Mouse (Mus musculus): Measurements from ENCODE around the gene Kif15.

DNA sequence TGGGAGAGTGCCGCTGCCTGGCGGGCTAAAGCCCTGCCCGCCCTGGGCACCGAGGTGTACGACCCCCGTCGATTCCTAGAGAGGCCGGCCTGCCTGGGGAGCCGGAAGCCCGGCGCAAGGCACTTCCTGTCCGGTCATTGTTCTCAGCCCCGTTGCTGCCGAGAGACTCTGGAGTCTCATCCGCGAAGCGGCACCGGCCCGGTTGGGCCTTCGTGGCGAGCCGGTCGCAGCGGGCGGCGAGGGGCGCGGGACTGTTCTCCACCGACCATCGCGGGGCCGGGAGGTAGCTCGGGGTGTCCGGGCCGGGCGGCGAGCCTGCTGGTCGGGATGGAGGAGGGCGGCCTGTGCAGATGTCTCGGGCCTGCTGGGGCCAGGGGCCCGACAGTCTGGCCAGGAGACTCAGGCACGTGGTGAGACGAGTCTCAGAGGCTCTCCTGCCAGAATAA is 27.9 kb upstream of the Kif15 start, which contains the start of gene Zfp105:
- no peak for TF ChIP-seq GATA1 (IDR thresholded peaks at IDR 0.05; ENCODE audit: borderline replicate concordance, low read length)
- TF ChIP-seq FLI1 (IDR thresholded peaks at IDR 0.05; ENCODE audit: low read length): no peak

Measured in megakaryocyte, embryonic 14.5 days (primary cell).